Mouse (Mus musculus) ES-E14 (cell line): ENCODE data around the gene Myo5a.

Source experiments
- HCFC1 ChIP-seq: IDR thresholded peaks from 2 replicates; pipeline ENCODE4 v1.6.1; 2012; ENCODE audit warnings: low read length, inconsistent platforms, borderline replicate concordance; ENCODE audit not compliant: insufficient read depth
- ZC3H11A ChIP-seq: IDR thresholded peaks from 2 replicates; pipeline ENCODE4 v1.6.1; 2012; ENCODE audit warnings: low read depth, mild to moderate bottlenecking, inconsistent platforms, low read length, borderline replicate concordance

GRCm38 (mm10) chr9:75163650-75164049 lies 92.8 kb downstream of the Myo5a start:
- TF ChIP-seq HCFC1 (no peak), ZC3H11A (no peak)
